Mouse (Mus musculus): ENCODE results near the gene Ccdc9. TPM values are rescaled to one million over a fixed set of nuclear protein-coding genes. Genes with fewer than 3 reads are reported as not detected.

Gene Ccdc9
- polyA plus RNA-seq, 1 experiment from 2014 or later: 14.2 TPM

GRCm38 (mm10) chr7:16254195-16254594, 32.4 kb downstream of the Ccdc9 start:
- Histone ChIP-seq H3K4me1 (replicated peaks; ENCODE audit: control insufficient read depth, insufficient read depth, low read length) (no peaks in the 10 kb centered on the region), H3K9ac (ENCODE audit: low read depth, low read length) (no peak overlapping the region), H3K27me3 (replicated peaks; ENCODE audit: control insufficient read depth, insufficient read depth, low read length) (no peaks in the 10 kb centered on the region), H3K36me3 (ENCODE audit: control insufficient read depth, insufficient read depth) (no peaks in the 10 kb centered on the region), H3K9me3 (ENCODE audit: control insufficient read depth) (no peaks in the 10 kb centered on the region), H3K27ac (ENCODE audit: low read depth, low read length) (no peak overlapping the region), H3K4me3 (ENCODE audit: low read depth, low read length) (no peak overlapping the region), H3K4me2 (replicated peaks; ENCODE audit: low read depth) (no peak overlapping the region)
- no peak for ATAC-seq
- WGBS: 39% methylated on average over 4 of the region's 4 CpGs
- TF ChIP-seq CTCF (IDR thresholded peaks at IDR 0.05; ENCODE audit: low read depth): no peak

DNA sequence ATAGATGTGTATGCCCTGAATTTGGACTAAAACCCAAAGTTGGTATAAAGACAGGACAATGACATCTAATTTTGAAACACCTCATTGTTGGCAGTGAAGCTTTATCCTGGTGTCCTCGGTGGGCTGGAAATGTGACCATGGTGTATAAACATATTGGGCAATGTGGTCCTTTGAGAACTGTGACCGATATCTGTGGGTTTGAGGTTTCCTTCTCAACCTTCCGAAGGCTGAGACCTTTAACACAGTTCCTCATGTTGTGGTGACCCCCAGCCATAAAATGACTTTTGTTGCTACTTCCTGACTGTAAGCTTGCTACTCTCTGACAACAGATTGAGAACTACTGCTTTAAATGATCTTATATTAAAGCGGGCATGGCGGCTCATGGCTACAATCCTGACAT, 35.9 kb downstream of the Ccdc9 start:
- Histone ChIP-seq H3K27me3 (replicated peaks; ENCODE audit: control insufficient read depth, insufficient read depth, low read length) (no peaks in the 10 kb centered on the region), H3K9ac (ENCODE audit: low read depth, low read length) (no peak overlapping the region), H3K27ac (ENCODE audit: low read depth, low read length) (no peak overlapping the region), H3K4me1 (replicated peaks; ENCODE audit: control insufficient read depth, insufficient read depth, low read length) (no peaks in the 10 kb centered on the region), H3K4me3 (ENCODE audit: low read depth, low read length) (no peak overlapping the region), H3K4me2 (replicated peaks; ENCODE audit: low read depth) (no peak overlapping the region), H3K9me3 (ENCODE audit: control insufficient read depth) (no peaks in the 10 kb centered on the region), H3K36me3 (ENCODE audit: control insufficient read depth, insufficient read depth) (no peaks in the 10 kb centered on the region)
- 86% methylated on average over 5 of the region's 5 CpGs for WGBS
- no peak for TF ChIP-seq CTCF (IDR thresholded peaks at IDR 0.05; ENCODE audit: low read depth)
- no peak for ATAC-seq

DNA sequence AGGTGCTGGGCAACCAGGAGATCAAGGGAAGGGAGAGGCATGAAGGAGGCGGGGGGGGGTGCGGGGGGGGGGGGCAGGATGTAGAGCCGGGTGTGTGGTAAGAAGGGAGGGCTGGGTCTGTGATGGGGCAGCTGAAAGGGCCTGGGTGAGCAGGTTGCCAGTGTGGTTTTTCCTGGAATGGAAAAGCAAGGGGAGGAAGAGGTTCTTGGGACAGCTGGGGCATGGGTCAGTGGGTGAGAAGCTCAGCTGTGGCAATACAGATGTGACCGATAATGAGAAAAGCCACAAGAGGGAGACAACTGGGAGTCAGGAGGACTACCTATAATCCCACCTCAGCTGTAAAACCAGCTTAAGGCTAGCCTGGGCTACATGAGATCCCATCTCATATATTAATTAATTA, 40.6 kb downstream of the Ccdc9 start:
- Histone ChIP-seq H3K4me2 (replicated peaks; ENCODE audit: low read depth) (no peak overlapping the region), H3K4me3 (ENCODE audit: low read depth, low read length) (no peak overlapping the region), H3K27ac (ENCODE audit: low read depth, low read length) (no peak overlapping the region), H3K4me1 (replicated peaks; ENCODE audit: control insufficient read depth, insufficient read depth, low read length) (no peaks in the 10 kb centered on the region), H3K9me3 (ENCODE audit: control insufficient read depth) (no peaks in the 10 kb centered on the region), H3K9ac (ENCODE audit: low read depth, low read length) (no peak overlapping the region), H3K36me3 (ENCODE audit: control insufficient read depth, insufficient read depth) (no peaks in the 10 kb centered on the region), H3K27me3 (replicated peaks; ENCODE audit: control insufficient read depth, insufficient read depth, low read length) (no peaks in the 10 kb centered on the region)
- 49% methylated on average over 2 of the region's 4 CpGs for WGBS
- peak; percentile 21; the same call in 1 of the 2 replicates for TF ChIP-seq CTCF (IDR thresholded peaks at IDR 0.05; ENCODE audit: low read depth)
- no peak for ATAC-seq

- no peak within 1 kb of the TSS for H3K27ac ChIP-seq (ENCODE audit: low read depth, low read length)
- H3K4me1 ChIP-seq (replicated peaks; ENCODE audit: control insufficient read depth, insufficient read depth, low read length): no peaks in the 10 kb centered on the region
- H3K9ac ChIP-seq (ENCODE audit: low read depth, low read length): no peak within 1 kb of the TSS
- no peaks in the 10 kb centered on the region for H3K27me3 ChIP-seq (replicated peaks; ENCODE audit: control insufficient read depth, insufficient read depth, low read length)
- TF ChIP-seq CTCF (IDR thresholded peaks at IDR 0.05; ENCODE audit: low read depth): no peak
- H3K36me3 ChIP-seq (ENCODE audit: control insufficient read depth, insufficient read depth): no peaks in the 10 kb centered on the region
- ATAC-seq: no peak
- no peak within 1 kb of the TSS for H3K4me2 ChIP-seq (replicated peaks; ENCODE audit: low read depth)
- WGBS: 57% methylated on average over 5 of the region's 5 CpGs
- no peak within 1 kb of the TSS for H3K4me3 ChIP-seq (ENCODE audit: low read depth, low read length)
- no peaks in the 10 kb centered on the region for H3K9me3 ChIP-seq (ENCODE audit: control insufficient read depth)
These were observed 42.5 kb downstream of the Ccdc9 start, which contains the start of gene C5ar2 for GRCm38 (mm10) chr7:16244067-16244466. TSS of gene C5ar2 (minus strand) at chr7:16244154.

DNA sequence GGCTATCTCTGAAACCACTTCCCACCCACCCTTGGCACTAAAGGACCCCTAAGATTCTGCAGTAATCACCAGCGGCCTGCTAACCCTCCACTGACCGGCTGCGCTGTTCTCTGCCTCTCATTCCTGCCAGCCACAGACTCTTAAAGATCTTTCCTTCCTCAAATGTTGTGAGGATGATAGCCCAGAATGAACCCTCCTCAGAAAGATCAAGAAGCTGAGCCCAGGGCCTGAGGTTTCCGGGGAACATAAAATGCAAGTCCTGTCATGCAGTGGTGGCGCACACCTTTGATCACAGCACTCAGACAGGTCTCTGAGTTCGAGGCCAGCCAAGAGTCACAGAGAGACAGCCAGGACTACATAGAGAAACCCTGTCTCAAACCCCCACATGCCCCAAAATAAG, 44.4 kb downstream of the Ccdc9 start:
- Histone ChIP-seq H3K9me3 (ENCODE audit: control insufficient read depth) (no peaks in the 10 kb centered on the region), H3K27ac (ENCODE audit: low read depth, low read length) (no peak overlapping the region), H3K9ac (ENCODE audit: low read depth, low read length) (no peak overlapping the region), H3K4me2 (replicated peaks; ENCODE audit: low read depth) (no peak overlapping the region), H3K36me3 (ENCODE audit: control insufficient read depth, insufficient read depth) (no peaks in the 10 kb centered on the region), H3K27me3 (replicated peaks; ENCODE audit: control insufficient read depth, insufficient read depth, low read length) (no peaks in the 10 kb centered on the region), H3K4me3 (ENCODE audit: low read depth, low read length) (no peak overlapping the region), H3K4me1 (replicated peaks; ENCODE audit: control insufficient read depth, insufficient read depth, low read length) (no peaks in the 10 kb centered on the region)
- 83% methylated on average over 6 of the region's 6 CpGs for WGBS
- no peak for TF ChIP-seq CTCF (IDR thresholded peaks at IDR 0.05; ENCODE audit: low read depth)
- no peak for ATAC-seq

DNA sequence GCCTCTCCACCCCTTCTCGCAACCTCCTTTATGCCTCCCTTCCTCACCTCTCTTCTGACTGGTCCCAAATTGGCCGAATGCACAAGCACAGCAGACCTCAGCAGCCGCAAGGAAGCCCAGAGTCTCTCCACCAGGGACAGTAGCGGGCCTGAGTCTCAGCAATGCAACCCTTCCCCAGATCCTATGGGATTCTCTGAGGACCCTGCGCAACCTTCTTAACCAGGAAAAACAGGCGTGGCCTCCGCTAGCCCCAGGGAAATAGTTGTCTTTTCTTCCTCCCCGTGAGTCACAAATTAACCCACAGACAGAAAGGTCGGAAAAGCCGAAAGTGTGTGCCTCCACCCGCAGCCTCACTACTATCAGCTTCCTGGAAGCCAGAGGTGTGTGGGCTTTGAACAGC, 44.8 kb downstream of the Ccdc9 start:
- no peak for ATAC-seq
- no peak overlapping the region for H3K4me3 ChIP-seq (ENCODE audit: low read depth, low read length)
- no peaks in the 10 kb centered on the region for H3K9me3 ChIP-seq (ENCODE audit: control insufficient read depth)
- no peak overlapping the region for H3K27ac ChIP-seq (ENCODE audit: low read depth, low read length)
- no peak overlapping the region for H3K9ac ChIP-seq (ENCODE audit: low read depth, low read length)
- TF ChIP-seq CTCF (IDR thresholded peaks at IDR 0.05; ENCODE audit: low read depth): peak; percentile 27
- H3K4me2 ChIP-seq (replicated peaks; ENCODE audit: low read depth): no peak overlapping the region
- no peaks in the 10 kb centered on the region for H3K27me3 ChIP-seq (replicated peaks; ENCODE audit: control insufficient read depth, insufficient read depth, low read length)
- H3K36me3 ChIP-seq (ENCODE audit: control insufficient read depth, insufficient read depth): no peaks in the 10 kb centered on the region
- 50% methylated on average over 11 of the region's 11 CpGs for WGBS
- H3K4me1 ChIP-seq (replicated peaks; ENCODE audit: control insufficient read depth, insufficient read depth, low read length): no peaks in the 10 kb centered on the region

DNA sequence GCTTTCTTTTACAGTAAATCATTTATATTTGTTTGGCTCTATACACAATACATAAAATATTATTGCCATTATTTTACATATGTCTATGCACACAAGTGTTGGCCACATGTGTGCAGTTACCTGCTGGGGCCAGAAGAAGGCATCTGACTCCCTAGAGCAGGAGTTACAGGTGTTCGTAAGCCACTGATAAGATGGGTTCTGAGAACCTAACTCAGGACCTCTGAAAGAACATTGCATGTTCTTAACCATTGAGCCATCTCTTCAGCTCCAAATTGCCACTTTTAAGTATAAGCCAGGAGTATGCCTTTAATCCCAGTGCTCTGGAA, 45.7 kb downstream of the Ccdc9 start:
- H3K36me3 ChIP-seq (ENCODE audit: control insufficient read depth, insufficient read depth): no peaks in the 10 kb centered on the region
- H3K9ac ChIP-seq (ENCODE audit: low read depth, low read length): no peak overlapping the region
- TF ChIP-seq CTCF (IDR thresholded peaks at IDR 0.05; ENCODE audit: low read depth): no peak
- H3K9me3 ChIP-seq (ENCODE audit: control insufficient read depth): no peaks in the 10 kb centered on the region
- H3K4me3 ChIP-seq (ENCODE audit: low read depth, low read length): no peak overlapping the region
- no peak overlapping the region for H3K27ac ChIP-seq (ENCODE audit: low read depth, low read length)
- no peaks in the 10 kb centered on the region for H3K4me1 ChIP-seq (replicated peaks; ENCODE audit: control insufficient read depth, insufficient read depth, low read length)
- H3K4me2 ChIP-seq (replicated peaks; ENCODE audit: low read depth): no peak overlapping the region
- ATAC-seq: no peak
- no peaks in the 10 kb centered on the region for H3K27me3 ChIP-seq (replicated peaks; ENCODE audit: control insufficient read depth, insufficient read depth, low read length)
- WGBS: 83% methylated on average over 1 of the region's 1 CpGs
